Mouse (Mus musculus) liver, embryonic 14.5 days (tissue): Measurements from ENCODE around the gene Sh3rf1. TPM values are rescaled to one million over a fixed set of nuclear protein-coding genes. Genes with fewer than 3 reads are reported as not detected.

Source experiments
- ATAC-seq: fragments of 200-750 bp; cut with Nextera tagmentation; 2 replicates; pipeline ENCODE4 v1.8.0; 2017; ENCODE audit warnings: moderate number of reproducible peaks, mild to moderate bottlenecking, moderate library complexity; ENCODE audit not compliant: insufficient read depth
- DNase-seq, 3 experiments: peaks; one replicate each; pipeline ENCODE4 v3.0.0-alpha.2; 2012 to 2013; ENCODE audit warnings: low read depth in 3 of 3, low spot score in 3 of 3
- H3K27ac ChIP-seq: fragments of 300-500 bp; sonication (generic); 2 replicates; pipeline ENCODE4 v1.5.1; 2014; ENCODE audit warnings: moderate library complexity, mild to moderate bottlenecking, control low read depth, inconsistent platforms
- H3K27me3 ChIP-seq: fragments of 300-500 bp; sonication (generic); 2 replicates; pipeline ENCODE4 v1.6.1; 2014; ENCODE audit warnings: mild to moderate bottlenecking, low read length, moderate library complexity; ENCODE audit not compliant: control insufficient read depth, insufficient read depth
- H3K36me3 ChIP-seq: fragments of 300-500 bp; sonication (generic); replicated peaks from 2 replicates; pipeline ENCODE4 v1.6.1; 2014; ENCODE audit warnings: low read depth; ENCODE audit not compliant: control insufficient read depth, insufficient read depth
- H3K4me1 ChIP-seq, 2 experiments: fragments of 200-500 bp in 1 of 2; fragments of 300-500 bp in 1 of 2; sonication (generic) in 1 of 2; replicated peaks; 2 replicates each; pipeline ENCODE4 v1.6.1; 2012 to 2014; ENCODE audit warnings: antibody characterized with exemption in 1 of 2, inconsistent platforms in 1 of 2, low read length in 1 of 2; ENCODE audit not compliant: control insufficient read depth in 2 of 2, insufficient read depth in 2 of 2
- H3K4me2 ChIP-seq: fragments of 300-500 bp; sonication (generic); 2 replicates; pipeline ENCODE4 v1.6.1; 2014; ENCODE audit warnings: low read depth, mild to moderate bottlenecking, control low read depth, moderate library complexity
- H3K4me3 ChIP-seq, 2 experiments: fragments of 200-500 bp in 1 of 2; fragments of 300-500 bp in 1 of 2; sonication (generic) in 1 of 2; 2 replicates each; pipeline ENCODE4 v1.5.1; 2012 to 2014; ENCODE audit warnings: low read depth in 2 of 2, low read length in 2 of 2, mild to moderate bottlenecking in 2 of 2, control low read depth in 1 of 2, inconsistent platforms in 1 of 2, moderate library complexity in 1 of 2; ENCODE audit not compliant: insufficient read depth in 1 of 2
- H3K9ac ChIP-seq: fragments of 300-500 bp; sonication (generic); replicated peaks from 2 replicates; pipeline ENCODE4 v1.6.1; 2014; ENCODE audit warnings: mild to moderate bottlenecking, control low read depth, moderate library complexity
- H3K9me3 ChIP-seq: fragments of 300-500 bp; sonication (generic); 2 replicates; pipeline ENCODE4 v1.6.1; 2016; ENCODE audit warnings: low read length, mixed read lengths; ENCODE audit not compliant: control insufficient read depth
- CTCF ChIP-seq: IDR thresholded peaks from 2 replicates; pipeline ENCODE4 v1.5.1; 2016; ENCODE audit warnings: antibody characterized with exemption, low read depth, control low read depth
- EP300 ChIP-seq: IDR thresholded peaks from 2 replicates; pipeline ENCODE4 v1.6.1; 2016; ENCODE audit warnings: antibody characterized with exemption, low read depth
- WGBS: fragments of 180-500 bp; shearing (Covaris S2); extraction: QIAGEN DNeasy Blood & Tissue Kit; methylation state at CpG from one replicate; pipeline ENCODE4 v1.1.7; 2014; ENCODE audit not compliant: insufficient replicate concordance; 5-methylcytosine and 5-hydroxymethylcytosine counted together
- polyA plus RNA-seq, 2 experiments: library from polyadenylated mRNA; depleted of rRNA in 1 of 2; stranded (reverse) in 1 of 2; unstranded in 1 of 2; fragments of >200 nt; fragmentation: Nextera tagmentation in 1 of 2; extraction: Ambion mirVana in 1 of 2; gene quantifications; 2 replicates each; pipeline versions ENCODE4 v1.2.1 to v1.2.3; 2012 to 2014

Gene Sh3rf1
- polyA plus RNA-seq, 2 experiments = 0.61 to 0.85 TPM

DNA sequence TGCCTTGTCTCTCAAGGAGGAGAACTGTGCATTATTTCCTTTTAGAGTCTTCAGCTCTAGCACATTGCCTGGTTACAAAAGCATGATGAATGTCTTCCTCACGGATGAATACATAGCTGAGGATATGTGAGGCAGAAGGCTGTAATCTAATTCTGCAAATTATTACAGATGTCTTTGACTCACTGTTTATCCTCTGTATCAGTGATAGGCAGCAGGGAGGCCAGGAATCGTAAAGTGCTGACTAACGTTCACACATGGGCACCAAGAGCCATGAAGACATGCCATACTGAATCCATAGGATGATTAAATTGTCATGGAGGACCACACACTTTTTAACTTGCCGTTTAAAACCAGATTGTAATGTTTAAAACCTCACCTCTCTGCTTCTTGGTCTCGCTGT, 103.7 kb downstream of the Sh3rf1 start:
- H3K27me3 ChIP-seq = no peaks in the 10 kb centered on the region
- H3K9me3 ChIP-seq = no peaks in the 10 kb centered on the region
- DNase-seq = no peak
- no peak overlapping the region for H3K27ac ChIP-seq
- no peak for TF ChIP-seq CTCF
- TF ChIP-seq EP300 = no peak
- WGBS = 59% methylated on average over 5 of the region's 5 CpGs
- H3K4me2 ChIP-seq = no peak overlapping the region
- no peaks in the 10 kb centered on the region for H3K36me3 ChIP-seq
- no peak overlapping the region for H3K4me3 ChIP-seq
- ATAC-seq = no peak
- H3K4me1 ChIP-seq = no peaks in the 10 kb centered on the region
- H3K9ac ChIP-seq = no peak overlapping the region

DNA sequence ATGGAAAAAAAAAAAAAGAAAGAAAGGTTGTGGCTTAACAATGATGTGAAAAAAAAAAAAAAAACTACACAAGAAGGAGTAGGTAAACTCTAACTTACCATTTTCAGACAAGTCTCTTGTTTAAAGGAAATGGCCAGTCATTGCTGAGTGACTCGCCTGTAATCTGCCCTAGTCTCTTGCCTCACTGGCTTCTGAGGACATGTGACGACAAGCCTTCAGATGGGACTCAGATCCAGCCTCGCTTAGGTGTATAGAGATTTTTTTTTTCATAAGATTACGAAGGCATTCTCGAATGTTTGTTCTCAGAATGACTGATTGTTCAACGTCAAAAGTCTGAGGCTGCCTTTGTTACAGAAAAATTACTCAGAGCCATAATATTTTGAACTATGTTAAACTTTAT, 116.0 kb downstream of the Sh3rf1 start:
- H3K36me3 ChIP-seq = no peaks in the 10 kb centered on the region
- no peak overlapping the region for H3K4me2 ChIP-seq
- H3K27ac ChIP-seq = no peak overlapping the region
- no peaks in the 10 kb centered on the region for H3K27me3 ChIP-seq
- H3K4me3 ChIP-seq = no peak overlapping the region
- H3K9me3 ChIP-seq = no peaks in the 10 kb centered on the region
- 68% methylated on average over 6 of the region's 6 CpGs for WGBS
- H3K9ac ChIP-seq = no peak overlapping the region
- no peak for DNase-seq
- ATAC-seq = no peak
- H3K4me1 ChIP-seq = no peaks in the 10 kb centered on the region
- TF ChIP-seq CTCF = no peak
- no peak for TF ChIP-seq EP300

DNA sequence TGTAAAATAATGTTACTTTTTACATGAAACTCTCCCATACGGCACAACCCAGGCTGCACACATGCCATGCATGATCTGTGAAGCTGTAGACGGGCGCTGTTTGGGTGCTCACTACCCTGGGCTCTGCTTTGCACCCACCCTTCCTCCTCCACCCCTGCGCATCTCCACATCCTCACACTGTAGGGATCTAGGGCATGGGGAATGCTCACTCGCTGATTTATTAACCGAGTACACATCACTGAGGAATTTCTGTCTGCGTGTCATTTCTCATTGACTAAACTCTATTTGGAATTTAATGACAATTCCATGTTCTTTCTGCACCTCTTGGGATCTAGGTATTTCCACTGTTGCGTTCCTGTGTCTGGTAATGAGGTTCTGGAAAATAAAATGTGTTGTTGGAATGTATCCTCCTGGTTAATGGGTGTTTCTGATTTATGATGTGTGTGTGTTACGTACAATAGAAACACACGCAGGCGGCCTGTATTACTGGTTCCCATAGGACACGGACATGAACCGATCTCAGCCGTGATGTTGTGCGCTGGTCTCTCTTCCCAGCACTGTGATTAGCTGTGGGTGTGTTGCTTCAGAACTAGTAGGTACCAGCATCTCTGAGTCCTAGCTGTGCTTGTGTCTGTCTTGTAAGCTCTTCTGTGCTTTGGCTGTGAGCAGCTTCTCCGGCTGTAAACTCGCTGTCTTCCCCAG, 116.8 kb downstream of the Sh3rf1 start:
- Histone ChIP-seq H3K4me1 (no peaks in the 10 kb centered on the region), H3K36me3 (no peaks in the 10 kb centered on the region), H3K4me2 (no peak overlapping the region), H3K27ac (no peak overlapping the region), H3K27me3 (no peaks in the 10 kb centered on the region), H3K4me3 (no peak overlapping the region), H3K9ac (no peak overlapping the region), H3K9me3 (no peaks in the 10 kb centered on the region)
- 79% methylated on average over 17 of the region's 17 CpGs for WGBS
- ATAC-seq = no peak
- no peak for TF ChIP-seq CTCF
- no peak for TF ChIP-seq EP300
- DNase-seq = no peak

DNA sequence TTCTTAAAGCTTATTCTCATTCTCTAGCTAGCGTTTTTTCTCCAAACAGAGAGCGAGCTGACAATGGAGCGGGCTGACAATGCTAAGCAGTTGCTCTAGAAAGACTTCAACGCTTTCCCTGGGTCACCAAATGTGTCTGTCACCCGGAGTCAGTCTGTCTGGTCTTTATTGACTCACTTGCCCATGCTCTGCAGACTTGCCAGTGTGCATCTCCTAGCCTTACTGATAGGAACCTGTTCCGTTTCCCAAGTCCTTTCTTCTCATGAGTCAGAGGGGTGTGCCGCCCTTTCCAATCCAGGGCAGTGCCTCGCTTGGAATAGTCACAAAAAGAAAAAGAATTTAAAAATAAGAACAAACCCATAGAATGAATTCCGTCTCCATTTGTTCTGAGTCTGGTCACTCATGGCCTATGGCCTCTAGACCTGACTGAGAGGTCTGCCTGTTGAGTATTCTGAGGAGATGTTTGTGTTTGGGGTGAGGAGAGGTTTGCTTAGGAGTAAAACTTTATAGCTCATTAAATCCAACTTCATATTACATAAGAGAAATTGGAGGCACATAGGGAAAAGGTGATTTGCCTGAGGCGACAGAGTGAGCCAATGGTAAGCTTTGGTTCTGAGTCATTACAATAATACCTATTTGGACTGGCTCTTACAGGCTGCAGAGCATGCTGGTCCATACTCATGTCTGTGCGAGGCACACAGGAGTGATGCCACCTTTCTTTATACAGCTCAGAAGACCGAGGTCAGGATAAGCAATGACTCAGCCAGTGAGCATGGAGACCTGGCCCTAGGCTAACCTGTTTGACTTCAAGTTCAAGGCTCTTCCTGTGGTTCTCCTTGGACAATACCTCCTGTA, 118.1 kb downstream of the Sh3rf1 start:
- Histone ChIP-seq H3K4me1 (no peaks in the 10 kb centered on the region), H3K4me3 (no peak overlapping the region), H3K4me2 (no peak overlapping the region), H3K27me3 (no peaks in the 10 kb centered on the region), H3K27ac (no peak overlapping the region), H3K9ac (no peak overlapping the region), H3K9me3 (no peaks in the 10 kb centered on the region), H3K36me3 (no peaks in the 10 kb centered on the region)
- TF ChIP-seq CTCF = no peak
- no peak for TF ChIP-seq EP300
- DNase-seq (no peak), ATAC-seq (no peak)
- WGBS = 59% methylated on average over 12 of the region's 12 CpGs

- no peak for DNase-seq
- Histone ChIP-seq H3K27ac (no peak overlapping the region), H3K9me3 (no peaks in the 10 kb centered on the region), H3K9ac (no peak overlapping the region), H3K36me3 (no peaks in the 10 kb centered on the region), H3K4me1 (no peaks in the 10 kb centered on the region), H3K27me3 (no peaks in the 10 kb centered on the region), H3K4me2 (no peak overlapping the region), H3K4me3 (no peak overlapping the region)
- no peak for ATAC-seq
- 62% methylated on average over 7 of the region's 7 CpGs for WGBS
- TF ChIP-seq EP300 = no peak
- TF ChIP-seq CTCF = no peak
Observed at GRCm38 (mm10) chr8:61342473-61343026, 118.9 kb downstream of the Sh3rf1 start.
